In genomic region chr1:136683561-136684131, GRCm38 (mm10) we compare ENCODE assay signal across 9 mouse cellular contexts. TPM values are rescaled to one million over a fixed set of nuclear protein-coding genes. Genes with fewer than 3 reads are reported as not detected.
DNase-seq lines count a peak whose midpoint lies in the region; ATAC-seq lines count a peak whose summit lies in the region.
"Had no signal": no experiment of that assay in that cellular context is flagged by ENCODE, and none has a peak within 500 bp of the region (broad histone marks: within the 10 kb centered on the region; RNA-seq: fewer than 3 reads in every experiment).

No protein-coding gene starts in this region.

- ATAC-seq in embryonic facial prominence, embryonic 12.5 days (ENCODE audit: insufficient number of reproducible peaks, insufficient read depth, low FRiP score, low TSS enrichment) = 0 out of 2 replicates have a peak, but pooled peaks have one; percentile 15
- ATAC-seq in liver, embryonic 16.5 days (ENCODE audit: low read depth) = 0 out of 2 replicates have a peak, but pooled peaks have one; percentile 30
- ATAC-seq in cerebellum, adult (ENCODE audit: insufficient number of reproducible peaks, low FRiP score, low TSS enrichment) = no peak

- H3K4me2 ChIP-seq in embryonic facial prominence, embryonic 12.5 days (replicated peaks) = no peak overlapping the region
- H3K4me2 ChIP-seq in liver, embryonic 16.5 days (ENCODE audit: low read depth, low read length) = 0 out of 2 replicates have a peak overlapping the region, but pooled peaks have one; percentile 13

- no peak overlapping the region for H3K9ac ChIP-seq in embryonic facial prominence, embryonic 12.5 days
- H3K9ac ChIP-seq in liver, embryonic 16.5 days (ENCODE audit: low read depth, low read length) = no peak overlapping the region

- peaks cover 3% of the 10 kb centered on the region; the same call in 1 of the 2 replicates for H3K4me1 ChIP-seq in embryonic facial prominence, embryonic 12.5 days
- H3K4me1 ChIP-seq in embryonic facial prominence, embryonic 10.5 days = peaks cover 23% of the 10 kb centered on the region
- H3K4me1 ChIP-seq in liver, embryonic 16.5 days (ENCODE audit: control insufficient read depth, low read depth, low read length) = peaks cover 12% of the 10 kb centered on the region

- no peaks in the 10 kb centered on the region for H3K9me3 ChIP-seq in embryonic facial prominence, embryonic 12.5 days
- H3K9me3 ChIP-seq in embryonic facial prominence, embryonic 10.5 days = no peaks in the 10 kb centered on the region
- no peaks in the 10 kb centered on the region for H3K9me3 ChIP-seq in liver, embryonic 16.5 days (replicated peaks; ENCODE audit: control insufficient read depth, low read length)

- no peak for DNase-seq in embryonic facial prominence, embryonic 10.5 days (ENCODE audit: low spot score)
- DNase-seq in urinary bladder, postnatal 14 days (ENCODE audit: low spot score) = peak; percentile 52
- DNase-seq in urinary bladder, postnatal 4 days (ENCODE audit: low spot score in 2 of 2) = no peak
- no peak for DNase-seq in MN1 (ENCODE audit: low spot score)
- DNase-seq in cerebellum, postnatal 25 days = no peak

- whole genome bisulfite sequencing in embryonic facial prominence, embryonic 12.5 days = 52% methylated on average over 10 of the region's 10 CpGs
- 71% methylated on average over 10 of the region's 10 CpGs for WGBS in embryonic facial prominence, embryonic 10.5 days
- 45% methylated on average over 10 of the region's 10 CpGs for WGBS in liver, embryonic 16.5 days (ENCODE audit: insufficient replicate concordance)

- 0 out of 2 replicates have a peak overlapping the region, but pooled peaks have one; percentile 47 for H3K27ac ChIP-seq in embryonic facial prominence, embryonic 12.5 days
- H3K27ac ChIP-seq in embryonic facial prominence, embryonic 10.5 days (replicated peaks) = no peak overlapping the region; the same call in 1 of the 2 replicates
- H3K27ac ChIP-seq in liver, embryonic 16.5 days (ENCODE audit: low read length) = peak overlapping the region; percentile 66

- no peaks in the 10 kb centered on the region for H3K36me3 ChIP-seq in embryonic facial prominence, embryonic 12.5 days
- H3K36me3 ChIP-seq in embryonic facial prominence, embryonic 10.5 days (replicated peaks) = no peaks in the 10 kb centered on the region
- no peaks in the 10 kb centered on the region for H3K36me3 ChIP-seq in liver, embryonic 16.5 days (ENCODE audit: control insufficient read depth, insufficient read depth)

- no peak overlapping the region for H3K4me3 ChIP-seq in embryonic facial prominence, embryonic 12.5 days
- H3K4me3 ChIP-seq in embryonic facial prominence, embryonic 10.5 days = no peak overlapping the region
- H3K4me3 ChIP-seq in liver, embryonic 16.5 days (ENCODE audit: low read depth, low read length) = no peak overlapping the region
- H3K4me3 ChIP-seq: erythroblast, embryonic 14.5 days had no signal

- H3K27me3 ChIP-seq in embryonic facial prominence, embryonic 12.5 days = no peaks in the 10 kb centered on the region
- H3K27me3 ChIP-seq in embryonic facial prominence, embryonic 10.5 days (replicated peaks; ENCODE audit: low read depth, poor library complexity, severe bottlenecking) = no peaks in the 10 kb centered on the region
- H3K27me3 ChIP-seq in liver, embryonic 16.5 days (ENCODE audit: control insufficient read depth, insufficient read depth, low read depth, low read length) = no peaks in the 10 kb centered on the region

RNA-seq across cellular contexts. Expression of gene Zfp281, which starts 58.9 kb away (rescaled TPM):
- polyA plus RNA-seq in embryonic facial prominence, embryonic 12.5 days (2016; fragmentation: Nextera tagmentation; extraction: Ambion mirVana) = 29.8 and 31.5 TPM in 2 replicates
- polyA plus RNA-seq in embryonic facial prominence, embryonic 10.5 days (2016; fragmentation: Nextera tagmentation; extraction: Ambion mirVana) = 32.8 and 33.0 TPM in 2 replicates
- 6.4 TPM in 2 replicates for polyA plus RNA-seq in liver, embryonic 16.5 days (2015; fragmentation: Nextera tagmentation; extraction: Ambion mirVana)
